8 mouse cellular contexts compared by ENCODE assay signal in the genomic region with DNA sequence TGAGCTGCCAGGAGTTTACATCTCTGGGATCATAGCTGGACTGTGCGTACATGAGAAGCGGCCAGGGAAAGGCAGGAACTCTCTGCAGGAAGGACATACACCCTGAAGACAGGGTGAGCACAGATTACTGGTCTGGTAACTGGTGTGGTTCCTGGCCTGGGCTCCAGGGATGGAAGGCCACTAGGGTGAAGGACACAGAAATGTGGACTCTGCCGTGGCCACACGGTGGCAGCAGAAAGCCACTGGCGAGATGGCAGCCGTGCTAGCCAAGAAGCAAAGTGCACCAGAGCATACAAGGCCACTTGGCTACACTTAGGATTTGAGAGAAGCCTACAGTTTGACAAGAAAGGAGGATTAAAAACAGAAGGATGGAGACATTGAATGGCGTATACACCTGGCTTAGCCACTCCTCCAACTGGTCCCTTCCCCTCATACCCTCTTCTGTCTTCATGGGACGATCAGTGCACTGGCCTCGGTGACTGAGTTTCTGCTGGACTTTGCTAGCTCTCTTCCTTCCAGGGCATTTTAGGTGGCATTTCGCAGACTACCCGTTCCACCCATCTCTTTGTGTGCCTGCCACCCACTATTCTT.
DNase-seq lines count a peak whose midpoint lies in the region; ATAC-seq and TF ChIP-seq lines count a peak whose summit lies in the region.

No protein-coding gene starts in this region.

- no peak overlapping the region for H3K9ac ChIP-seq in intestine, embryonic 14.5 days (ENCODE audit: low read length)
- H3K9ac ChIP-seq in limb, embryonic 14.5 days (ENCODE audit: low read depth, low read length, severe bottlenecking) = no peak overlapping the region
- H3K9ac ChIP-seq in midbrain, embryonic 16.5 days (ENCODE audit: low read depth, low read length) = no peak overlapping the region

- WGBS in intestine, embryonic 14.5 days = 54% methylated on average over 11 of the region's 11 CpGs
- 56% methylated on average over 11 of the region's 11 CpGs for WGBS in limb, embryonic 14.5 days
- WGBS in midbrain, embryonic 16.5 days = 52% methylated on average over 11 of the region's 11 CpGs

- no peak for TF ChIP-seq POLR2A in limb, embryonic 14.5 days (IDR thresholded peaks at IDR 0.05; ENCODE audit: borderline replicate concordance, extremely low read depth, insufficient read depth, insufficient read length)

- DNase-seq in layer of hippocampus, adult 11-12 months (ENCODE audit: low spot score) = peak; percentile 57
- DNase-seq in layer of hippocampus, adult 9-11 months = no peak
- peak; percentile 91 for DNase-seq in embryo, embryonic 10 days (ENCODE audit: low spot score)
- DNase-seq in gastrocnemius, postnatal 25 days = peak; percentile 35
- DNase-seq in intestine, embryonic 14.5 days (ENCODE audit: low spot score) = peak; percentile 82
- peak; percentile 52 for DNase-seq in limb, embryonic 14.5 days (ENCODE audit: low spot score)
- DNase-seq in spleen, postnatal 14 days (ENCODE audit: low spot score in 2 of 2) = peak; percentile 22 to 47

- no peak overlapping the region for H3K27ac ChIP-seq in intestine, embryonic 14.5 days (ENCODE audit: low read depth)
- no peak overlapping the region for H3K27ac ChIP-seq in limb, embryonic 14.5 days (replicated peaks; ENCODE audit: low read depth, low read length)
- no peak overlapping the region for H3K27ac ChIP-seq in midbrain, embryonic 16.5 days (ENCODE audit: low read length)

- no peaks in the 10 kb centered on the region for H3K9me3 ChIP-seq in intestine, embryonic 14.5 days (ENCODE audit: control insufficient read depth, low read length)
- no peaks in the 10 kb centered on the region for H3K9me3 ChIP-seq in limb, embryonic 14.5 days (ENCODE audit: control insufficient read depth, low read length)
- H3K9me3 ChIP-seq in midbrain, embryonic 16.5 days (replicated peaks; ENCODE audit: control insufficient read depth, low read length, poor library complexity, severe bottlenecking) = no peaks in the 10 kb centered on the region

- H3K4me2 ChIP-seq in intestine, embryonic 14.5 days (ENCODE audit: low read length) = no peak overlapping the region
- no peak overlapping the region for H3K4me2 ChIP-seq in limb, embryonic 14.5 days (replicated peaks; ENCODE audit: low read depth, low read length, severe bottlenecking)
- H3K4me2 ChIP-seq in midbrain, embryonic 16.5 days (ENCODE audit: low read length) = no peak overlapping the region

- peak; percentile 71; the same call in 1 of the 2 replicates for ATAC-seq in intestine, embryonic 14.5 days (replicated peaks; ENCODE audit: low FRiP score, low TSS enrichment, low read depth)
- peak; percentile 68; the same call in 1 of the 2 replicates for ATAC-seq in limb, embryonic 14.5 days (ENCODE audit: low FRiP score, low read depth)
- ATAC-seq in midbrain, embryonic 16.5 days = peak; percentile 83

- H3K36me3 ChIP-seq in intestine, embryonic 14.5 days (ENCODE audit: control insufficient read depth, insufficient read depth, low read length) = no peaks in the 10 kb centered on the region
- no peaks in the 10 kb centered on the region for H3K36me3 ChIP-seq in limb, embryonic 14.5 days (ENCODE audit: control insufficient read depth, insufficient read depth, low read length)
- H3K36me3 ChIP-seq in midbrain, embryonic 16.5 days (ENCODE audit: control insufficient read depth, insufficient read depth, low read length) = no peaks in the 10 kb centered on the region

- H3K4me3 ChIP-seq in intestine, embryonic 14.5 days (ENCODE audit: low read depth, low read length) = no peak overlapping the region
- no peak overlapping the region for H3K4me3 ChIP-seq in limb, embryonic 14.5 days (replicated peaks; ENCODE audit: low read length)
- no peak overlapping the region for H3K4me3 ChIP-seq in midbrain, embryonic 16.5 days (ENCODE audit: low read depth, low read length)

- no peaks in the 10 kb centered on the region for H3K4me1 ChIP-seq in intestine, embryonic 14.5 days (replicated peaks; ENCODE audit: control insufficient read depth, insufficient read depth, low read length)
- no peaks in the 10 kb centered on the region for H3K4me1 ChIP-seq in limb, embryonic 14.5 days (ENCODE audit: control insufficient read depth, insufficient read depth, low read length)
- no peaks in the 10 kb centered on the region for H3K4me1 ChIP-seq in midbrain, embryonic 16.5 days (ENCODE audit: control insufficient read depth, insufficient read depth, low read length)

- H3K27me3 ChIP-seq in intestine, embryonic 14.5 days (replicated peaks; ENCODE audit: control insufficient read depth, insufficient read depth, low read length) = no peaks in the 10 kb centered on the region
- no peaks in the 10 kb centered on the region for H3K27me3 ChIP-seq in limb, embryonic 14.5 days (ENCODE audit: control insufficient read depth, insufficient read depth, low read length)
- H3K27me3 ChIP-seq in midbrain, embryonic 16.5 days (ENCODE audit: control insufficient read depth, insufficient read depth, low read depth, low read length) = no peaks in the 10 kb centered on the region
